Mouse (Mus musculus): Measurements from ENCODE around the gene Mrpl18. TPM values are rescaled to one million over a fixed set of nuclear protein-coding genes. Genes with fewer than 3 reads are reported as not detected.
"Not testable (repeated sequence)": the region's sequence is repeated elsewhere in the genome, so short reads cannot be mapped to it uniquely, and the experiment has no call there.

The Mrpl18 gene
- total RNA-seq, 2 experiments from 2014 or later: 56.1 to 60.5 TPM

DNA sequence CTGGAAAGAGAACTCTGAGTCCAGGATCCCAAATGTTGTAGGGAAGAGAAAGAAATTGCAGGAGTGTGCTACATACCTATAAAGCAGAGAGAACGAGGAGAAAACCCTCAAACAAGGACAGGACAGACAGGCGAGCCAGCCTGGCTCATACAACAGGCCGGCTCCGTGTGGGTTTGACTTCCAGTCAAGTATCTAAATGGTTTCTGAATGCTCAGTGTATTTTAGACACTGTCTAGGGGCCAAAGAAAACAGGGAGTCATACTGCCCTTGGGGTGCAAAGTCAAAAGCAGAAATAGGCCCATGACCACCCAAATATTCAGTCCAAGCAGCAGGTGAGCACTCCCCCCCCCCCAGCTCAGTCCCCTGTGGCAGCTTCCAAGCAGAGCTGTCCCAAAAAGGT is 10.3 kb downstream of the Mrpl18 start:
- no peak for TF ChIP-seq CTCF (IDR thresholded peaks at IDR 0.05)
- no peak overlapping the region for H3K4me3 ChIP-seq
- DNase-seq (ENCODE audit: extremely low spot score in 1 of 2, low spot score in 2 of 2): no peak
- no peak overlapping the region for H3K27ac ChIP-seq
- intact Hi-C loops (cut with DNase I): no loop called here

DNA sequence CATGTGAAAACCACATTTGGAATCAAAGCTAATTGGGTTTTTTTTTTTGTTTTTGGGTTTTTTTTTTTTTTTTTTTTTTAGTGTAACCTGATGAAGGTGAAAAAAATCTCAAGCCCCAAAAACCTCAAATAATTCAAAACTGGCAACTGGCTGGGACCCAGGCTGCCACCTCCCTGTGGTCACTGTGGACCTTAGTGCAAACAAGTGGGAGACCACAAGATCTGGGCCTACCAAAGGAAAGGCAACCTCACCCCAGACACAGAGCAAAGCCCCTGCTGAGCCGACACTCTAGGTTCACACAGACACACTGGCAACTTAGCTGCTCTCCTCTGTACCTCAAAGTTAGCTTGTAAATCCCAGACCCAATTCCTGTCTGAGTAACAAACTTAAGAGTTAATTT is 11.8 kb downstream of the Mrpl18 start:
- no peak overlapping the region for H3K4me3 ChIP-seq
- intact Hi-C loops (cut with DNase I): no loop called here
- no peak overlapping the region for H3K27ac ChIP-seq
- no peak for DNase-seq (ENCODE audit: extremely low spot score in 1 of 2, low spot score in 2 of 2)
- no peak for TF ChIP-seq CTCF (IDR thresholded peaks at IDR 0.05)

DNA sequence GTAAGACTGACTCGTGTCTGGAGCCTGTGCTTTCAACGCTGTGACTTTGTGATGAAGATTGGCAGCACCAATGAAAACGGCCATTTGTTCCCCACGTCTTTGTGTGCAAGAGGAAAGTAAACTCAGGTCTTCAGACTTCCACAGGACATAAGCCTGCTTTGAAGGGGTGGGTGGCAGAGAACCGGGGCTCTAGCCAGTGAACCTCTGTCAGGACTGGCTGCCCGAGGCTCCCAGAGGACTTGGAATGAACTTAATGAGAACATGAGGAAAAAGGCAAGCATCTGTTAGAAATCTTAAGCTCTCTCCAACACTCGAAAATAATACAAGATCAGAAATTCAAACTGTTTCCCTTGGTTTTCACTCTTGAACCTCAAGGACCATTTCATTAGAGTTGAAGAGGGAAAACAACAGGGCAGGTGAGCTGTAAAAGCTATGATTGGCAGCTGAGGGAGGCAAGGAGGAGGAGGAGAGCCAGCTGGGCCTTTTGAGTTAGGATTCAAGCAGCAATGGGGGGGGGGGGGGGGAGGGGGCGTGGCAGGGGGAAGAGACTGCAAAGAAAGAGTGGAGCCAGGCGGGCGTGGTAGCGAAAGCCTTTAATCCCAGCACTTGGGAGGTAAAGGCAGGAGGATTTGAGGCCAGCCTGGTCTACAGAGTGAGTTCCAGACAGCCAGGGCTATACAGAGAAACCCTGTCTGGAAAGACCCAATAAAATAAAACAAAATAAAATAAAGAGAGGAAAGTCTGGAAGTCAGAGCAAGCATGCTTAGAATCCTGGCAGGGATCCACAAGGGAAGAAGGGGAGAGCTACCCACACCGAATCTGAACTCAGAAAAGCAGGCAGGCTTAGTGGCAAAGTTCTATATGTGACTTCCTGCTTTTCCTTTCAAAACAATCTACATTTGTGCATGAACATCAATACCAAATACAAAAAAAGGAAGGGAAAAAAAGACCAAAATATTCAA is 12.5 kb downstream of the Mrpl18 start:
- DNase-seq (ENCODE audit: extremely low spot score in 1 of 2, low spot score in 2 of 2): no peak
- H3K4me3 ChIP-seq: no peak overlapping the region
- no peak overlapping the region for H3K27ac ChIP-seq
- TF ChIP-seq CTCF (IDR thresholded peaks at IDR 0.05): no peak
- intact Hi-C loops (cut with DNase I): no loop called here

DNA sequence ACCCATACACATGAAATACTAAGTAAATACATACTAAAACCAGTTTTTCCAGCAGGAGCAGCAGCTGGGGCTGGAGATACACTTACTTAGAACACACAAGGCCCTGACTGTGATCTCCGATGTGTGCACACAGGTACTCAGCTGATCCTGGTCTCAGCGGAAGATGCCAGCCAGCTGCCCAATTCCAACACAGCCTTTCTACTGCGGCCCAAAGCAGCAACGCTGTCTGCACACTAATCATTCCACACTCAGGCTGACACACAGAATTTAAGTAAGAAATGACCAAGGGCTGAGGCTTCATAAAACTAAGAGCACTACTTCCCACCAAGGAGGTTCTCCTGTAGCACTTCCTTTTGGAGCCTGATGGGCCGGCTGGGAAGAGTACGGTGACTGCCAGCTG is 13.9 kb downstream of the Mrpl18 start:
- DNase-seq (ENCODE audit: extremely low spot score in 1 of 2, low spot score in 2 of 2): no peak
- no peak for TF ChIP-seq CTCF (IDR thresholded peaks at IDR 0.05)
- no peak overlapping the region for H3K4me3 ChIP-seq
- intact Hi-C loops (cut with DNase I): no loop called here
- H3K27ac ChIP-seq: no peak overlapping the region

DNA sequence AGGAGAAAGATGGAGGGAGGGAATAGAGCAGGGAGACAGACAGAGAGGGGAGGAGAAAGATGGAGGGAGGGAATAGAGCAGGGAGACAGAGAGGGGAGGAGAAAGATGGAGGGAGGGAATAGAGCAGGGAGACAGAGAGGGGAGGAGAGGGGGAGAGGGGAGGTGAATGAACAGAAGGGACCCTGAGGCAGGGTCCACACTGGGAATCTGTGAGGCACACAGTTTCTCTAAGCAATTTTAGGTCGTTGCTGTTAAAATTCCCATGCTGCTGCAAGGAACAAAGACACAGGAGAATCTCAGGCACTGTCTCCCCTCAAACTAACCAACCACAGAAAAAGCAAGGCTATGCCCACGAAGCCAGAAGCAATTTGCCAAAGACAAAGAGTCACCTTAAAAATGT is 17.5 kb downstream of the Mrpl18 start:
- H3K4me3 ChIP-seq; H3K27ac ChIP-seq; intact Hi-C loops (cut with DNase I); DNase-seq (ENCODE audit: extremely low spot score in 1 of 2, low spot score in 2 of 2): not testable (repeated sequence)

DNA sequence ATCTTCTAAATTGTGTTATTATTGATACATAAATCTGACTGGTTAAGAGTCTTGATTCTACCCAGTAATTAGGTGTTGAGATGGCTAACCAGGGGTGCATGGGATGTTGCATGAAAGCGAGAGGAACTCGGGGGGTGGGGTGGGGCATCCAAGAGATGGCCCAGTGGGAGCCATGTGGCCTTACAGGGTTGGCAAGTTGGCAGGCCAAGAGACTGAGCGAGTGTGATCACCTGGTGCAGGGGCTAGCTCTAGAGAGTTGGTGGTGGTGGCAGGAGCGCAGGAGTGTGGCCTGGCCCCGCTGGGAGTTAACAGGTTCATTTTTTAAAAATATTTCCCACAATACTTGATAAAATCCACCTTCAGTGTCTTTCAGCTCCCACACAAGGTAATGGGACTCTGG is 18.5 kb downstream of the Mrpl18 start:
- no peak for TF ChIP-seq CTCF (IDR thresholded peaks at IDR 0.05)
- intact Hi-C loops (cut with DNase I): no loop called here
- no peak overlapping the region for H3K27ac ChIP-seq

DNA sequence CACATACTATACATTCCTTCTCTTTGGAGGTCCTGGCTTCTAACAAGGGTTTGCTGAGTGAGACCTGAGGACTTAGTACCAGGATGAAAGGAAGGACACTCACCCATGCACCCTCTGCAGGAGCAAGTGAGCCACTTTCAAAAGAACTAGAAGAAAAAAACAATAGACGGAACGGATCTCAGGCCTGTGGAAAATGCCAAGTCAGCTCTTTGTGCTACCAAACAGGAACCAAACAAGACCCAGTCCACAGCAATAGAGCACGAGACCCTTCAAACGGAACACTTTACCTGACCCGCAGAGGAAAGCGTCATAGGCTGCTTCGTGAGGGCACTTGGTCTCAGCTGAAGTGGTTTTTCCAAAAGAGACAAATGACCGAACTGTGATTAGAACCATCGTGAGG is 24.1 kb downstream of the Mrpl18 start:
- DNase-seq (ENCODE audit: extremely low spot score in 1 of 2, low spot score in 2 of 2): no peak
- TF ChIP-seq CTCF (IDR thresholded peaks at IDR 0.05): no peak
- intact Hi-C loops (cut with DNase I): no loop called here

More for the DNA sequence above, 18.5 kb downstream of the Mrpl18 start:
- no peak overlapping the region for H3K4me3 ChIP-seq
- DNase-seq (ENCODE audit: extremely low spot score in 1 of 2, low spot score in 2 of 2): no peak

DNA sequence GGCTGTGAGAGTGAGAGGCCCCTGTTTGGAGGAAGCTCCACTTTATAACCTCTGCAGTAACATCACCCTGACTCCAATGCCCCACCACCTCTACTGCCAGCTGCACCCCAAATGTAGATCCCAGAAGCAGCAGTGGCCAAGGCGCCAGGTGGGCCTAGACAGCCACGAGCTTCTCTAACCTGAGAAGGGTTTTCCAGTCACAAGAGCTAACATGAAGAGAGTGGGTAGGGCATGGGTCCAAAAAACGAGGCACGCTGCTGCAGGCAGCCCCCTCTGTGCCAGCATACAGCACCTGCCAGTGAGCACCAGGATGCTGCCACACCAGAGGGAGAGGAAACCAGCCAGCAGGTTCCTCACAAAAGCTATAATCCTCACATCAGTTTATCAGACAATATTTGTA is 25.1 kb downstream of the Mrpl18 start:
- no peak for DNase-seq (ENCODE audit: extremely low spot score in 1 of 2, low spot score in 2 of 2)
- TF ChIP-seq CTCF (IDR thresholded peaks at IDR 0.05): no peak
- H3K4me3 ChIP-seq: no peak overlapping the region
- no peak overlapping the region for H3K27ac ChIP-seq
- intact Hi-C loops (cut with DNase I): no loop called here

More for the DNA sequence above, 24.1 kb downstream of the Mrpl18 start:
- Histone ChIP-seq H3K4me3 (no peak overlapping the region), H3K27ac (no peak overlapping the region)

GRCm38 (mm10) chr17:12887021-12887775 is 28.9 kb downstream of the Mrpl18 start:
- no peak overlapping the region for H3K4me3 ChIP-seq
- DNase-seq (ENCODE audit: extremely low spot score in 1 of 2, low spot score in 2 of 2): no peak
- no peak for TF ChIP-seq CTCF (IDR thresholded peaks at IDR 0.05)
- intact Hi-C loops (cut with DNase I): no loop called here
- H3K27ac ChIP-seq: no peak overlapping the region

DNA sequence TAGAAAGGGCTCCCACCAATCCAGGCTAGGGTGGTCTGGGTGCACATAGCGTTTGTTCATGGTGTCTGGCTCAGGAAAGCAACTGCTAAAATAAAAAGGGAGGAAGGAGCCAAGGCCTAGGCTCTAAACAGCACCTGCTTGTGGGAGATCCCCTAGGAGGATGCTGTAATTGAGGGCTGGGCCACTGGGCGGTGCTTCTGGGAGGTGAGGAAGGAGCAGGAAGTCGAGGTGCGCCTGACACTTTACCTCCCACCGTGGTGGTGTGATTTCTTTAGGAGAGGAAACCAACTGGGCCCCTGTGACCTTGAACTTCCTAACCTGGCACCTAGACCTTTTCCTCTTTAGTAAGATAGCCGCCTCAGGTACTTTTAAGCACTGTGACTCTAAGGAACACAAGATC is 29.5 kb downstream of the Mrpl18 start:
- no peak for TF ChIP-seq CTCF (IDR thresholded peaks at IDR 0.05)
- Histone ChIP-seq H3K27ac (no peak overlapping the region), H3K4me3 (no peak overlapping the region)
- DNase-seq (ENCODE audit: extremely low spot score in 1 of 2, low spot score in 2 of 2): no peak
- intact Hi-C loops (cut with DNase I): no loop called here

GRCm38 (mm10) chr17:12881216-12881615 is 34.9 kb downstream of the Mrpl18 start:
- TF ChIP-seq CTCF (IDR thresholded peaks at IDR 0.05): no peak; the same call in none of the 2 replicates
- intact Hi-C loops (cut with DNase I): loop anchor here (2.0 kb wide), 2 partner anchors 36 to 116 kb away; partner anchors contain the start of gene Mrpl18
- DNase-seq (ENCODE audit: extremely low spot score in 1 of 2, low spot score in 2 of 2): no peak
- H3K27ac ChIP-seq: no peak overlapping the region
- no peak overlapping the region for H3K4me3 ChIP-seq

- peak; percentile 85 for TF ChIP-seq CTCF (IDR thresholded peaks at IDR 0.05)
- intact Hi-C loops (cut with DNase I): loop anchor here (2.0 kb wide), 2 partner anchors 37 to 117 kb away; partner anchors contain the start of gene Mrpl18
- DNase-seq (ENCODE audit: extremely low spot score in 1 of 2, low spot score in 2 of 2): peak; percentile 79 to 80
- H3K27ac ChIP-seq: no peak overlapping the region
- peak overlapping the region; percentile 22 for H3K4me3 ChIP-seq
These were observed 36.0 kb downstream of the Mrpl18 start for GRCm38 (mm10) chr17:12880178-12880577.
